Mouse (Mus musculus) kidney, embryonic 16.5 days (tissue): ENCODE measurements at regions not wholly inside any gene's neighbourhood (a gene's known extent, or its start where the extent isn't known, plus 50 kb on each side); places are given as distances from the start of the nearest gene placed in this dataset.
A peak's percentile ranks its signal among the peaks of the same experiment; 100 is the strongest.

Source experiments
- ATAC-seq: fragments of 200-750 bp; cut with Nextera tagmentation; 2 replicates; pipeline ENCODE4 v1.8.0; 2017; ENCODE audit warnings: moderate TSS enrichment; ENCODE audit not compliant: low FRiP score, low TSS enrichment
- H3K27ac ChIP-seq: fragments of 300-500 bp; sonication (generic); 2 replicates; pipeline ENCODE4 v1.5.1; 2014; ENCODE audit warnings: low read length
- H3K27me3 ChIP-seq: fragments of 300-500 bp; sonication (generic); 2 replicates; pipeline ENCODE4 v1.6.1; 2014; ENCODE audit warnings: low read length, control low read depth, mixed read lengths; ENCODE audit not compliant: insufficient read depth
- H3K36me3 ChIP-seq: fragments of 300-500 bp; sonication (generic); 2 replicates; pipeline ENCODE4 v1.6.1; 2014; ENCODE audit warnings: low read length, control low read depth, mixed read lengths; ENCODE audit not compliant: insufficient read depth
- H3K4me1 ChIP-seq: fragments of 300-500 bp; sonication (generic); 2 replicates; pipeline ENCODE4 v1.6.1; 2014; ENCODE audit warnings: low read length, control low read depth, mixed read lengths; ENCODE audit not compliant: insufficient read depth
- H3K4me2 ChIP-seq: fragments of 300-500 bp; sonication (generic); replicated peaks from 2 replicates; pipeline ENCODE4 v1.6.1; 2014; ENCODE audit warnings: low read depth, low read length
- H3K4me3 ChIP-seq: fragments of 300-500 bp; sonication (generic); 2 replicates; pipeline ENCODE4 v1.5.1; 2014; ENCODE audit warnings: mild to moderate bottlenecking, low read length
- H3K9ac ChIP-seq: fragments of 300-500 bp; sonication (generic); replicated peaks from 2 replicates; pipeline ENCODE4 v1.6.1; 2014; ENCODE audit warnings: low read length
- H3K9me3 ChIP-seq: fragments of 300-500 bp; sonication (generic); 2 replicates; pipeline ENCODE4 v1.6.1; 2016; ENCODE audit warnings: low read length, control low read depth
- WGBS: fragments of 180-500 bp; shearing (Covaris S2); extraction: QIAGEN DNeasy Blood & Tissue Kit; methylation state at CpG from one replicate; pipeline ENCODE4 v1.1.7; 2014; 5-methylcytosine and 5-hydroxymethylcytosine counted together

DNA sequence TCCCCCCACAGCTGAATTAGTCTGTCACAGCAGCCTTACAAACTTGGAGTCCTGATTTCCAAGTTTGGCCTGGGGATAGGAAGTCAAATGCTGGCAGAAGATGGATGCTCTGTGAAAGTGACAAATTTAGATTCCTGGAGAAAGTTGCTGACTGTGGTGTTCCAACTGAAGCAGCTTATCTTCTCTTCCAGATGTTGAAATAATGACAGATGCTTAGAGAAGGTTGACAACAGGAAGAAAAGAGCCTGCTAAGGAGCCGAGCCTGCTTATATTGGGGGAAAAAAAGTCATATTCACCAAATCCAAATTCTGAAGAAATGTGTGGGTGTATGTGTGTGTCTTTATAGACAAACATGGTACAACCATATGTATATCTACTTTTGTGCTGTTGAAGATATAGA, 1380.4 kb upstream of the Cdh8 start:
- no peak overlapping the region for H3K4me2 ChIP-seq
- H3K4me3 ChIP-seq = no peak overlapping the region
- H3K36me3 ChIP-seq = no peaks in the 10 kb centered on the region
- no peaks in the 10 kb centered on the region for H3K27me3 ChIP-seq
- no peak overlapping the region for H3K27ac ChIP-seq
- WGBS = 70% methylated on average over 1 of the region's 1 CpGs
- H3K4me1 ChIP-seq = no peaks in the 10 kb centered on the region
- no peak for ATAC-seq
- H3K9ac ChIP-seq = no peak overlapping the region
- H3K9me3 ChIP-seq = no peaks in the 10 kb centered on the region

- no peak overlapping the region for H3K27ac ChIP-seq
Measured at GRCm38 (mm10) chr8:100793951-100794350, 1377.7 kb upstream of the Cdh8 start.

GRCm38 (mm10) chr8:100790592-100791141, 1374.4 kb upstream of the Cdh8 start:
- no peak for ATAC-seq
- 83% methylated on average over 11 of the region's 11 CpGs for WGBS
- Histone ChIP-seq H3K9me3 (no peaks in the 10 kb centered on the region), H3K27me3 (no peaks in the 10 kb centered on the region), H3K36me3 (no peaks in the 10 kb centered on the region), H3K27ac (no peak overlapping the region), H3K9ac (no peak overlapping the region), H3K4me2 (no peak overlapping the region), H3K4me3 (no peak overlapping the region), H3K4me1 (no peaks in the 10 kb centered on the region)

More at GRCm38 (mm10) chr8:100793951-100794350, 1377.7 kb upstream of the Cdh8 start:
- 82% methylated on average over 7 of the region's 7 CpGs for WGBS
- ATAC-seq = no peak
- H3K36me3 ChIP-seq = no peaks in the 10 kb centered on the region
- H3K9me3 ChIP-seq = no peaks in the 10 kb centered on the region
- no peak overlapping the region for H3K4me2 ChIP-seq
- H3K9ac ChIP-seq = no peak overlapping the region
- no peaks in the 10 kb centered on the region for H3K4me1 ChIP-seq
- H3K27me3 ChIP-seq = no peaks in the 10 kb centered on the region
- no peak overlapping the region for H3K4me3 ChIP-seq

GRCm38 (mm10) chr8:100788132-100788531, 1371.9 kb upstream of the Cdh8 start:
- H3K4me3 ChIP-seq = no peak overlapping the region
- H3K36me3 ChIP-seq = no peaks in the 10 kb centered on the region
- 73% methylated on average over 6 of the region's 6 CpGs for WGBS
- H3K9me3 ChIP-seq = no peaks in the 10 kb centered on the region
- H3K4me1 ChIP-seq = no peaks in the 10 kb centered on the region
- no peak overlapping the region for H3K9ac ChIP-seq
- H3K27me3 ChIP-seq = no peaks in the 10 kb centered on the region
- no peak overlapping the region for H3K27ac ChIP-seq
- no peak overlapping the region for H3K4me2 ChIP-seq
- ATAC-seq = no peak

DNA sequence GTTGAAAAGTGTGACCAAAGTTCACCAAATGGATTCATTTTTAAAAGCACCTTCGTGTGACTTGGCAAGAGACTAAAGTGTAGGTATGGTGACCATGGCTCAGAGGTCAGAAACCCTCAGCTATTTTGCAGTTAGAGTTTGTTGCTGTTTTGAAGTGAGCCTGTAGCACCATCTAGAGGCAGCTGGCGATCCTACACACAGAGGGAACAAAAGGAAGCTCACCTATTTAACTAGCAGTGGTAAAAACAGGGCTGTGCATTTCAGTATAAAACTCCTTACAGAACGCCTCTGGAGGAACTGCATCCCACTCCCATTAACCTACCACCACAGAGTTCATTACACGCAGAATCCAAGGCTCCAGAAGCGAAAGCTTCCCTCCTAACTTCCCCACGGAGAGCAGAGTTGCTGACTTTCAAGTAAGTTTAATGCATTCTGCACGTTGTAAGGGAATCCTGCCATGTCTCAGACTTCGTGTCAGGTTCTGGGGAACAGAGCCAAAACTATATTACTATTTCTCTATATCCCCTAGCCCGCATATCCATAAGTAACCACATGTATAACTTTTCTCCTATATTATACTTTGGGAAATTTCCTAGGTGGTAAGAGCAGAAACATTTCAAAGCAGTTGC, 1356.6 kb upstream of the Cdh8 start:
- peak; percentile 70; the same call in 1 of the 2 replicates for ATAC-seq
- H3K9me3 ChIP-seq = no peaks in the 10 kb centered on the region
- H3K4me2 ChIP-seq = peak overlapping the region; percentile 40; the same call in 1 of the 2 replicates
- H3K36me3 ChIP-seq = no peaks in the 10 kb centered on the region
- H3K27ac ChIP-seq = no peak overlapping the region
- no peaks in the 10 kb centered on the region for H3K4me1 ChIP-seq
- H3K4me3 ChIP-seq = peak overlapping the region; percentile 22; the same call in 1 of the 2 replicates
- WGBS = 26% methylated on average over 9 of the region's 9 CpGs
- no peaks in the 10 kb centered on the region for H3K27me3 ChIP-seq
- H3K9ac ChIP-seq = peak overlapping the region; percentile 46; the same call in 1 of the 2 replicates

DNA sequence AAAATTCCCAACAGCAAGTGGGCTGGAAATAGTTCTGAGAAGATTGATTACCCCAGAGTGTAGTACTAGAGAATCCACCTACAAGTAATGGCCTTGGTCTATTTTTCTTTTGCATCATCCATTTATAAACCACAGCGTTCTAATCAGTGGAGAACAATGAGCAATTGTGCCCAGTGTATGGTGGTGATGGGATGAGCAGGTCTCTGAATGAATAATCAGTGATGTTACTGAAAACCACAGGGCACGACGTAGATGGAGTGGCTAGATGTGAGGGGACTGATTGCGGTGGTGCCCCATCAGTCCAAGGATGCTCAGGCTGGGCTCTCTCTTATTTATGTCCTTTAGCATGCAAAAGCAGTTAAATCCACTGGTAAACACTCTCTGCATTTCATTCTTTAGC, 1353.3 kb upstream of the Cdh8 start:
- H3K27me3 ChIP-seq = no peaks in the 10 kb centered on the region
- WGBS = 78% methylated on average over 4 of the region's 4 CpGs
- H3K9ac ChIP-seq = no peak overlapping the region
- H3K4me3 ChIP-seq = no peak overlapping the region
- H3K4me2 ChIP-seq = no peak overlapping the region
- ATAC-seq = no peak
- H3K36me3 ChIP-seq = no peaks in the 10 kb centered on the region
- no peak overlapping the region for H3K27ac ChIP-seq
- no peaks in the 10 kb centered on the region for H3K9me3 ChIP-seq
- H3K4me1 ChIP-seq = no peaks in the 10 kb centered on the region

DNA sequence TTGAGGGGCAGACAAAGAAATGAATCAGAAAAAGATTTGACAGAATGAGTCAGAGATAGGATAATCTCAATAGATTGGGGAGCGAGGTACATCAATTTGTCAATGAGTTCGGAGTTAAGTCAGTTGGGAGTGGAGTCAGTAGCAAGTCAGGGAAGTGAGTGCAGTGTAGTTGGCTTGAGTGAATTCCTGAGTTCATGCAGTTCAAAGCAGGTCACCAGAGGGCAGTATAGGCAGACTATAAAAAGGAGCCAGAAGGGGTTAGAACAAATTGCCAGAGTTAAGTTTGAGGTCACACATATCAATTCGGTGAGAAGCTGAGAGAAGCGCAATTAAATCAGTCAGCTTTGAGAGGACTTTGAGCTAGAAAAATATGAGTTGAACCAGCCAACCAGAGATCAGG, 1317.7 kb upstream of the Cdh8 start:
- Histone ChIP-seq H3K27ac (no peak overlapping the region), H3K9ac (no peak overlapping the region), H3K9me3 (no peaks in the 10 kb centered on the region), H3K4me3 (no peak overlapping the region), H3K36me3 (no peaks in the 10 kb centered on the region), H3K4me1 (no peaks in the 10 kb centered on the region), H3K4me2 (no peak overlapping the region), H3K27me3 (no peaks in the 10 kb centered on the region)
- WGBS = 73% methylated on average over 4 of the region's 4 CpGs
- no peak for ATAC-seq

DNA sequence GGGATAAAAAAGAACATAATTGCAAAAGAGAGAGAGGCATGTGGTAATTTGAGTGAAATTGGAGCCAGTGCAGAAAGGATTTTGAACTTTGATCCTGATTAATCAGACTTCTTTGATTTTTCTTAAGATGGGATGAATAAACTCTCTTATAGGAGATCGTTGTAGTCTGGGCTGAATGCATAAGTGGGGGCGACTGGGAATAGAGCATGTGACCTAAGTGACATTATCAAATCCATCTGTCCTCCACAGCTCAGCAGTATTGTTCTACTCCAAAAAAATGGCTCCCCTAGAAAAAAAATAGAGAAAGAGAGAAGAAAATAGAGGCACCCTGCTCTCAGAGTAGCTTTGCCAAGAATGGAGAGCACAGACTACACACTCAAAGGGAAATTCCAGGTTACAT, 1286.1 kb upstream of the Cdh8 start:
- H3K9ac ChIP-seq = no peak overlapping the region
- H3K27me3 ChIP-seq = no peaks in the 10 kb centered on the region
- no peak overlapping the region for H3K4me2 ChIP-seq
- no peak for ATAC-seq
- no peaks in the 10 kb centered on the region for H3K9me3 ChIP-seq
- H3K4me1 ChIP-seq = no peaks in the 10 kb centered on the region
- H3K36me3 ChIP-seq = no peaks in the 10 kb centered on the region
- 79% methylated on average over 2 of the region's 2 CpGs for WGBS
- no peak overlapping the region for H3K4me3 ChIP-seq
- no peak overlapping the region for H3K27ac ChIP-seq

GRCm38 (mm10) chr8:100695043-100695442, 1278.8 kb upstream of the Cdh8 start:
- H3K27ac ChIP-seq = no peak overlapping the region
- no peaks in the 10 kb centered on the region for H3K36me3 ChIP-seq
- WGBS = 83% methylated on average over 3 of the region's 3 CpGs
- no peak for ATAC-seq
- H3K4me3 ChIP-seq = no peak overlapping the region
- no peak overlapping the region for H3K9ac ChIP-seq
- H3K27me3 ChIP-seq = no peaks in the 10 kb centered on the region
- H3K4me1 ChIP-seq = no peaks in the 10 kb centered on the region
- no peaks in the 10 kb centered on the region for H3K9me3 ChIP-seq
- no peak overlapping the region for H3K4me2 ChIP-seq

DNA sequence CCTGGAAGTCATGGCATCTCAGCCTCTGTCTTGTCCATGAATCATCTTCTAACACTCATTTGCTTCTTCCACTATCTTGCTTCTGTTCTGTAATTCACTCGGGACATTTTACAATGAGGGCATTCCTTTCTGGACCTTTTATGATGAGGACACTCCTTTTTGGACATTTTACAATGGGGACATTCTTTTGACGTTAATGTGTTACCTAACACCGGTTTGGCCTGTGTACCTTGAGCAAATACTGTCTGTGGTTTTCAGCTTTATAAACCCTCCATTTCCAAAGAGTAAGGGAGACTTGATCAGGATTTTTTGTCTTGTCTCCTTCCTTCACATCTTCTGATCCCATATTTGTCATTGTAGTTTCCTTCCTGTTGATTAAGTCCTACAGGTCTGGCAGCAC, 1262.3 kb upstream of the Cdh8 start:
- H3K27ac ChIP-seq = no peak overlapping the region
- H3K9me3 ChIP-seq = no peaks in the 10 kb centered on the region
- H3K4me3 ChIP-seq = no peak overlapping the region
- H3K9ac ChIP-seq = no peak overlapping the region
- 70% methylated on average over 3 of the region's 3 CpGs for WGBS
- H3K27me3 ChIP-seq = no peaks in the 10 kb centered on the region
- no peaks in the 10 kb centered on the region for H3K4me1 ChIP-seq
- no peak for ATAC-seq
- no peak overlapping the region for H3K4me2 ChIP-seq
- H3K36me3 ChIP-seq = no peaks in the 10 kb centered on the region
